16 mouse cellular contexts compared by ENCODE assay signal in the genomic region with DNA sequence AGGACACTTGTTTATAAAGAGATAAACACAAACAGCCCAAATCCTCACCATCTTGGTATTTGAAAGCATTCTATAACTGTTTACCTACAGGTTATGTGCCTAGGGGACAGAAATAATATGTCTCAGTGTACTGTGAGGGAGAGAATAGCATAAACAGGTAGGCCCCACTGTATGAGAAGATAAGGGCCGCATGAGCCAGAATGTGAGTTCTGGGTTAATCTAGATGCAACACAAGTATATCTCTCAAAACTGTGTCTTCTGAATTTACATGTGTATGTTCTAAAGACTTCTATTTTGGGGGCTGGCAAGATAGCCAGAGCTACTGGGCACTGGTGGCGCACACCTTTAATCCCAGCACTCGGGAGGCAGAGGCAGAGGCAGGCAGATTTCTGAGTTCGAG. TPM values are rescaled to one million over a fixed set of nuclear protein-coding genes. Genes with fewer than 3 reads are reported as not detected.
"Had no signal": no experiment of that assay in that cellular context is flagged by ENCODE, and none has a peak within 500 bp of the region (broad histone marks: within the 10 kb centered on the region; RNA-seq: fewer than 3 reads in every experiment).

No protein-coding gene starts in this region.

RNA-seq across cellular contexts. Expression of gene Gm43552, which starts 15.9 kb away (rescaled TPM):
- total RNA-seq: left cerebral cortex, postnatal 25 days; liver, adult 2 months; monocyte, adult 5-6 weeks; neutrophil, adult 5-6 weeks had no signal
- polyA plus RNA-seq: intestine, postnatal 0 days; kidney, adult 2 months; kidney, embryonic 14.5 days; large intestine, adult 2 months; limb, embryonic 10.5 days; limb, embryonic 13.5 days; lung, embryonic 14.5 days; lung, postnatal 0 days; midbrain, embryonic 13.5 days; midbrain, embryonic 16.5 days; myocyte; neural tube, embryonic 13.5 days had no signal
